Mouse (Mus musculus): Measurements from ENCODE around the gene Lhx2. TPM values are rescaled to one million over a fixed set of nuclear protein-coding genes. Genes with fewer than 3 reads are reported as not detected.

Gene Lhx2
- polyA plus RNA-seq, 1 experiment from 2014 or later = 29.0 TPM

DNA sequence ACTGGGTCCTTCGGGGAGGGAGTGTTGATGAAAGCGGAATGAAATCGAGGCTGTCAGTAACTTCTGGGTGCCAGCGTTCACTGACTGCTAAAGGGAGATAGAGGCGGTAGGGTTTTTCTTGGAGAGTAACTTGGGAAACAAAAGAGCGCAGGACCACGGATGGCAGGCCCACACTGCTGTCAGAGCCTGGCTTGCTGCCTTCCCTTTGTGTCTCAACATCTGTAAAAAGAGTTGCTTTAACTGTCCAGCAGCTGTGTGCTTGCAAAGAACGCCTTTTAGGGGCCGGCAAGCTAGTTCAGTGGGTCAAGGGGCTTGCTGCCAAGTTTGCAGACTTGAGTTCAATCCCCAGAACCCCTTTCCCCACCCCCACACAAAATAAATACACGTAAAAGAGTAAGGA lies 20.1 kb downstream of the Lhx2 start:
- DNase-seq (ENCODE audit: low spot score) (peak; percentile 39), ATAC-seq (ENCODE audit: insufficient number of reproducible peaks, low FRiP score, low TSS enrichment, low read depth) (no peak)
- Histone ChIP-seq H3K4me3 (ENCODE audit: low read depth, low read length) (no peak overlapping the region), H3K27ac (replicated peaks; ENCODE audit: low read depth, low read length) (no peak overlapping the region), H3K4me2 (ENCODE audit: low read depth, severe bottlenecking) (no peak overlapping the region), H3K36me3 (ENCODE audit: control insufficient read depth, insufficient read depth, low read length) (no peaks in the 10 kb centered on the region; the same call in 1 of the 2 replicates), H3K9me3 (ENCODE audit: control insufficient read depth, low read length) (no peaks in the 10 kb centered on the region), H3K27me3 (ENCODE audit: control insufficient read depth, insufficient read depth, low read length) (peaks cover 17% of the 10 kb centered on the region), H3K4me1 (ENCODE audit: control insufficient read depth, insufficient read depth, low read length) (peaks cover 21% of the 10 kb centered on the region), H3K9ac (ENCODE audit: low read length) (no peak overlapping the region)
- WGBS = 13% methylated on average over 10 of the region's 10 CpGs

DNA sequence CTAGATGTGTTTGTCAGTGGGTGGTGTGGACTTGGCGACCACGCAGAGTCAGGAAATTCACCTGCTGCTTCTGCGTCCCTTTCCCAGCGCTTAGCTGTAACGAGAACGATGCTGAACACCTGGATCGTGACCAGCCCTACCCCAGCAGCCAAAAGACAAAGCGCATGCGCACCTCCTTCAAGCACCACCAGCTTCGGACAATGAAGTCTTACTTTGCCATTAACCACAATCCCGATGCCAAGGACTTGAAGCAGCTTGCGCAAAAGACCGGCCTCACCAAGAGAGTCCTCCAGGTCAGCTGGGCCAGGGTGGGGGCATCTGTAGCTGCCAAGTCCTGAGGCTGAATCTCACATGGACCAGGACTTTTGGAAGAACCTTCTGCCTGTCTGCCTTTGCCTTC lies 20.7 kb downstream of the Lhx2 start:
- Histone ChIP-seq H3K36me3 (ENCODE audit: control insufficient read depth, insufficient read depth, low read length) (no peaks in the 10 kb centered on the region; the same call in 1 of the 2 replicates), H3K4me3 (ENCODE audit: low read depth, low read length) (no peak overlapping the region), H3K27me3 (ENCODE audit: control insufficient read depth, insufficient read depth, low read length) (peaks cover 13% of the 10 kb centered on the region), H3K4me1 (ENCODE audit: control insufficient read depth, insufficient read depth, low read length) (peaks cover 18% of the 10 kb centered on the region), H3K9me3 (ENCODE audit: control insufficient read depth, low read length) (no peaks in the 10 kb centered on the region), H3K4me2 (ENCODE audit: low read depth, severe bottlenecking) (no peak overlapping the region), H3K27ac (replicated peaks; ENCODE audit: low read depth, low read length) (no peak overlapping the region), H3K9ac (ENCODE audit: low read length) (no peak overlapping the region)
- ATAC-seq (ENCODE audit: insufficient number of reproducible peaks, low FRiP score, low TSS enrichment, low read depth) (no peak), DNase-seq (ENCODE audit: low spot score) (peak; percentile 45)
- WGBS = 23% methylated on average over 13 of the region's 13 CpGs

DNA sequence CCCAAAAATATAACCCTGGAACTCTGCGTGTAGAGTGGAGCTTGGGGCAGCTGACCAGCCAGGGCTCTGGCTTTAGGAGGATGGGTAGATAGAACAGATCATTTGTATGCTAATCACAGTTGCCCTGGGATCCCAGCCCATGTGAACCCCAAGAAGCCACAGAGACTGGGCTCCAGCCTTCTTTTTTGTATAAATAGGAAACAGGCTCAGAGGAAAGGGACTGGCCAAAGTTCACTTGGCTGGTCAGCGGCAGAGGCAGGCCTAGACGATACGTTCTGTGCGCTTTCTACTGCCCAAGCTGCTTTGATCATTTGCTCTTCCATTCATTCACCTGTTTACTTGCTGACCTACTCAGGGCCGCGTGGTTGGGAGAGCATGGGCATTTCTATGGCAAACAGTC lies 27.1 kb downstream of the Lhx2 start:
- DNase-seq (ENCODE audit: low spot score) = no peak
- 58% methylated on average over 7 of the region's 7 CpGs for WGBS
- peaks cover 11% of the 10 kb centered on the region; the same call in 1 of the 2 replicates for H3K4me1 ChIP-seq (ENCODE audit: control insufficient read depth, insufficient read depth, low read length)
- no peak overlapping the region for H3K27ac ChIP-seq (replicated peaks; ENCODE audit: low read depth, low read length)
- no peaks in the 10 kb centered on the region; the same call in 1 of the 2 replicates for H3K36me3 ChIP-seq (ENCODE audit: control insufficient read depth, insufficient read depth, low read length)
- no peak for ATAC-seq (ENCODE audit: insufficient number of reproducible peaks, low FRiP score, low TSS enrichment, low read depth)
- H3K9ac ChIP-seq (ENCODE audit: low read length) = no peak overlapping the region
- no peak overlapping the region for H3K4me3 ChIP-seq (ENCODE audit: low read depth, low read length)
- no peaks in the 10 kb centered on the region for H3K27me3 ChIP-seq (ENCODE audit: control insufficient read depth, insufficient read depth, low read length)
- no peak overlapping the region for H3K4me2 ChIP-seq (ENCODE audit: low read depth, severe bottlenecking)
- H3K9me3 ChIP-seq (ENCODE audit: control insufficient read depth, low read length) = no peaks in the 10 kb centered on the region

DNA sequence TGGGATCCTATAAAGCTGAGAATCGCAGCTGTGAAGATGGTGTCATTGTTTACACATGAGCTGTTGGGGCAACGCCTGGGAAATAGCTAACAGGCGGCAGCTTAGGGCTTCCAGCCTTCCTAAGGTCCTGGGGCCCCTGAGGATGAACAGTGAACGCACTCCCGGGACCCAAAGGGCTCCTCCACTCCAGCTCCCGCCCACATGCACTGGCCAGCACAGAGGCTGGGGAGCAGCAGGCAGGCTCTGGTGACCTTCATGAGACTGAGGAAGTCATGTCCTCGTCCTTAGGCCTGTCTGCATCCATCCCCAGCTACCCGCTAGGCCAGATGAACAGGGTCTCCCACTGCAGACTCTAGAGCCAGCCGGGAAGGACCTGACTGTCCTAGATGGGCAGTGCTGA lies 27.9 kb downstream of the Lhx2 start:
- peak; percentile 24 for DNase-seq (ENCODE audit: low spot score)
- no peak for ATAC-seq (ENCODE audit: insufficient number of reproducible peaks, low FRiP score, low TSS enrichment, low read depth)
- H3K27me3 ChIP-seq (ENCODE audit: control insufficient read depth, insufficient read depth, low read length) = no peaks in the 10 kb centered on the region

DNA sequence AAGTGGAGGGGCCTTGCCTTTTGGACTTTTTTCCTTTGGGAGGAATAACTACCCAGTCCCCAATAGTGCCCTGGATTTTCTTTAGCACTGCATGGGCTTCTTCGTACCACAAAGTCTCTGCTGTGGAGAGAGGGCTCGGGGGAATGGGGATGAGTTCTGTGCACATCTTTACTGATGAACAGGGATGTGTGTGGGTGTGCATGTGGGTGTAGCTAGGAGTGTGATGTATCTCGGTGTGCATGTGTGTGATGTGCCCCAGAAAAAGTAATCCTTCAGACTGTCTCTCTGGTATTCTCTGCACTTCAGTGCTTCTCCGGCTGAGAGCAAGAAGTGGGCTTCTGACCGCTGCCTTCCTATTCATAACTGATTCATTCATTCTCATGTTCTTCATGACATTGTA lies 28.8 kb downstream of the Lhx2 start:
- Histone ChIP-seq H3K9me3 (ENCODE audit: control insufficient read depth, low read length) (no peaks in the 10 kb centered on the region), H3K9ac (ENCODE audit: low read length) (no peak overlapping the region), H3K36me3 (ENCODE audit: control insufficient read depth, insufficient read depth, low read length) (no peaks in the 10 kb centered on the region), H3K27ac (replicated peaks; ENCODE audit: low read depth, low read length) (no peak overlapping the region), H3K4me2 (ENCODE audit: low read depth, severe bottlenecking) (no peak overlapping the region), H3K27me3 (ENCODE audit: control insufficient read depth, insufficient read depth, low read length) (no peaks in the 10 kb centered on the region), H3K4me1 (ENCODE audit: control insufficient read depth, insufficient read depth, low read length) (peaks cover 11% of the 10 kb centered on the region; the same call in 1 of the 2 replicates), H3K4me3 (ENCODE audit: low read depth, low read length) (no peak overlapping the region)
- 68% methylated on average over 5 of the region's 5 CpGs for whole genome bisulfite sequencing
- ATAC-seq (ENCODE audit: insufficient number of reproducible peaks, low FRiP score, low TSS enrichment, low read depth) (no peak), DNase-seq (ENCODE audit: low spot score) (no peak)

More for the DNA sequence above, 27.9 kb downstream of the Lhx2 start:
- no peak overlapping the region for H3K4me3 ChIP-seq (ENCODE audit: low read depth, low read length)
- H3K36me3 ChIP-seq (ENCODE audit: control insufficient read depth, insufficient read depth, low read length) = no peaks in the 10 kb centered on the region; the same call in 1 of the 2 replicates
- no peak overlapping the region for H3K27ac ChIP-seq (replicated peaks; ENCODE audit: low read depth, low read length)
- WGBS = 15% methylated on average over 9 of the region's 9 CpGs
- no peaks in the 10 kb centered on the region for H3K9me3 ChIP-seq (ENCODE audit: control insufficient read depth, low read length)
- no peak overlapping the region for H3K4me2 ChIP-seq (ENCODE audit: low read depth, severe bottlenecking)
- H3K4me1 ChIP-seq (ENCODE audit: control insufficient read depth, insufficient read depth, low read length) = peaks cover 11% of the 10 kb centered on the region; the same call in 1 of the 2 replicates
- H3K9ac ChIP-seq (ENCODE audit: low read length) = no peak overlapping the region

DNA sequence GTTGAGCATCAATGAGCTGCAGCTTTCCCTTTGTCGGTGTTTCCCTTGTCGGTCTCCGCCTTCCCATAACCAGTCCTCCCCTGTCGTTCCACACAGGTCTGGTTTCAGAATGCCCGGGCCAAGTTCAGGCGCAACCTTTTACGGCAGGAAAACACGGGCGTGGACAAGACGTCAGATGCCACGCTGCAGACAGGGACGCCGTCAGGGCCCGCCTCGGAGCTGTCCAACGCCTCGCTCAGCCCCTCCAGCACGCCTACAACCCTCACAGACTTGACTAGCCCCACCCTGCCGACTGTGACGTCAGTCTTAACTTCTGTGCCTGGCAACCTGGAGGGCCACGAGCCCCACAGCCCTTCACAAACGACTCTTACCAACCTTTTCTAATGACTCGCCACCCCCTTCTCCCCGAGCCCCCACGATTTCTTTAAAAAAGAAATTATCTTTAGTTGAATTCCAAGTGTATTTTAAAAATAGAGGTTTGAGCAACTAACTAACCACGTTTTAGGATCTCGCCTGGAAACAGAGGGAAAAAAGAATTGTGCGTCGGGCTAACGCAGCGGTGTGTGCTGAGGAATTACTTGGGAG lies 29.8 kb downstream of the Lhx2 start:
- Histone ChIP-seq H3K9ac (ENCODE audit: low read length) (no peak overlapping the region), H3K9me3 (ENCODE audit: control insufficient read depth, low read length) (no peaks in the 10 kb centered on the region), H3K4me2 (ENCODE audit: low read depth, severe bottlenecking) (peak overlapping the region; percentile 43), H3K4me1 (ENCODE audit: control insufficient read depth, insufficient read depth, low read length) (peaks cover 11% of the 10 kb centered on the region; the same call in 1 of the 2 replicates), H3K36me3 (ENCODE audit: control insufficient read depth, insufficient read depth, low read length) (no peaks in the 10 kb centered on the region), H3K27me3 (ENCODE audit: control insufficient read depth, insufficient read depth, low read length) (no peaks in the 10 kb centered on the region), H3K27ac (replicated peaks; ENCODE audit: low read depth, low read length) (no peak overlapping the region), H3K4me3 (ENCODE audit: low read depth, low read length) (no peak overlapping the region)
- DNase-seq (ENCODE audit: low spot score) (peak; percentile 80), ATAC-seq (ENCODE audit: insufficient number of reproducible peaks, low FRiP score, low TSS enrichment, low read depth) (no peak)
- 12% methylated on average over 31 of the region's 31 CpGs for WGBS

DNA sequence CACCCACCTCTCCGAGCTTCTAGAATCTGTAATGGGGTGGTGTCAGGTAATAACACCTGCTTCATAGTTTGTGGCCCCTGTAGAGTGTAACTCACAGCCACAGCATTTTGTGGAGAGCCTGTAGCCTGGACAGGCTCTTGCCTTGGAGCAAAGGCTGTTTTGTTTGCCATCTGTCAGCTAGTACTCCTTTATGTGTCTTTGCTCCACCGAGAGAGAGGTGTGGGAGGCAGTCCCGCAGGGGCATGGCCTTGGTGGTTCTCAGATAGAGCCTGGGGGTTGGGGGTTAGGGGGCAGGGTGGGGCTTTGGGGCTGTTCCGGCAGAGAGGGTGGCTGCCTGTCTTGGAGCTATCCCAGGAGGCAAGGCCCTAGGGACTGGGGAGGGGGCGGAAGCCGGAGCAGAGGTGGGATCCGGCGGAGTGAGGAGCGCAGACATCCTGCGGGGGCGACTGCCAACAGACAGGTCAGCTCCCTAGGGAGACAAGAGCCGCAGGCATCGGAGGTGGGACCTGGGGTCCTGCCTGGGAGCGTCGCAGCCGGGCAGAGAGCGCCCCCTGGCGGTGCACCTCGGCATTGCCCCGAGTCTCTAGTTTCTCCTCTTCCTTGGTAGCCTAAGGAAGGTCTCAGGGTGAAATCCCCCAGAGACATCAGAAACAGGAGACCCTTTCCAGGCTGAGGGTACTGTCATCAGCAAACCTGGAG lies 36.7 kb downstream of the Lhx2 start:
- no peak overlapping the region for H3K4me3 ChIP-seq (ENCODE audit: low read depth, low read length)
- H3K27ac ChIP-seq (replicated peaks; ENCODE audit: low read depth, low read length) = no peak overlapping the region
- H3K36me3 ChIP-seq (ENCODE audit: control insufficient read depth, insufficient read depth, low read length) = no peaks in the 10 kb centered on the region
- H3K4me2 ChIP-seq (ENCODE audit: low read depth, severe bottlenecking) = peak overlapping the region; percentile 24; the same call in 1 of the 2 replicates
- DNase-seq (ENCODE audit: low spot score) (peak; percentile 85), ATAC-seq (ENCODE audit: insufficient number of reproducible peaks, low FRiP score, low TSS enrichment, low read depth) (0 out of 2 replicates have a peak, but pooled peaks have one; percentile 22)
- H3K9me3 ChIP-seq (ENCODE audit: control insufficient read depth, low read length) = no peaks in the 10 kb centered on the region
- H3K4me1 ChIP-seq (ENCODE audit: control insufficient read depth, insufficient read depth, low read length) = peaks cover 13% of the 10 kb centered on the region
- 2% methylated on average over 20 of the region's 20 CpGs for WGBS
- H3K9ac ChIP-seq (ENCODE audit: low read length) = no peak overlapping the region
- peaks cover 18% of the 10 kb centered on the region for H3K27me3 ChIP-seq (ENCODE audit: control insufficient read depth, insufficient read depth, low read length)

DNA sequence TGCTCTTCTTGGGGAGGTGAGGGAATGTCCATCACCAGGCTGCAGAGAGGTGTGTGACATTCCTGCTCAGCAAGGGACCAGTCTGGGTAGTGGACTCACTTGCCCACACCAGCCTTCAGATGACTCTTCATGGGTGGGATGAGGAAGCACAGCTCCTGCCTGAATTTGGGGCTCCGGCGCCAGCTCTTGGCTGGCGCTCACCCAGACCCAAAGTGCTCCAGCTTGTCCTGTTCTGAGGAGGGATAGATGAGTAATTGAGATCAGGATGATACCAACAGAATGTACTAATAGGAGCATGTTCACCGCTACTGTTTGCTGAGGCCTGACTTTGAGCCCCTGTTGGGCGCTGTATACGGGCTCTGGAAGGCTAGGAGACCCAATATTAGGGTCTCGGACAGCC lies 38.2 kb downstream of the Lhx2 start:
- Histone ChIP-seq H3K9me3 (ENCODE audit: control insufficient read depth, low read length) (no peaks in the 10 kb centered on the region), H3K4me1 (ENCODE audit: control insufficient read depth, insufficient read depth, low read length) (peaks cover 13% of the 10 kb centered on the region), H3K27ac (replicated peaks; ENCODE audit: low read depth, low read length) (no peak overlapping the region), H3K36me3 (ENCODE audit: control insufficient read depth, insufficient read depth, low read length) (no peaks in the 10 kb centered on the region), H3K9ac (ENCODE audit: low read length) (no peak overlapping the region), H3K4me3 (ENCODE audit: low read depth, low read length) (no peak overlapping the region), H3K27me3 (ENCODE audit: control insufficient read depth, insufficient read depth, low read length) (peaks cover 19% of the 10 kb centered on the region), H3K4me2 (ENCODE audit: low read depth, severe bottlenecking) (no peak overlapping the region)
- DNase-seq (ENCODE audit: low spot score) (no peak), ATAC-seq (ENCODE audit: insufficient number of reproducible peaks, low FRiP score, low TSS enrichment, low read depth) (no peak)
- 84% methylated on average over 7 of the region's 7 CpGs for WGBS
